Mouse (Mus musculus): ENCODE measurements around the gene Chmp6. TPM values are rescaled to one million over a fixed set of nuclear protein-coding genes. Genes with fewer than 3 reads are reported as not detected.

Gene Chmp6
- polyA plus RNA-seq, 1 experiment from 2014 or later = 99.3 TPM

- H3K9me3 ChIP-seq = no peaks in the 10 kb centered on the region
- no peak overlapping the region for H3K4me3 ChIP-seq
- no peak overlapping the region for H3K9ac ChIP-seq
- ATAC-seq (ENCODE audit: borderline replicate concordance, extremely low read depth, low FRiP score, low TSS enrichment) = no peak
- no peak overlapping the region for H3K27ac ChIP-seq
- no peaks in the 10 kb centered on the region for H3K27me3 ChIP-seq
- H3K4me1 ChIP-seq = no peaks in the 10 kb centered on the region
- H3K36me3 ChIP-seq = 0 out of 2 replicates have a peak, but pooled peaks cover 4% of the 10 kb centered on the region
- H3K4me2 ChIP-seq = no peak overlapping the region
- WGBS = 84% methylated on average over 8 of the region's 8 CpGs
These were observed 54.2 kb downstream of the Chmp6 start for GRCm38 (mm10) chr11:119967401-119967800.

GRCm38 (mm10) chr11:119967892-119968291 lies 54.7 kb downstream of the Chmp6 start:
- no peaks in the 10 kb centered on the region for H3K4me1 ChIP-seq
- H3K27me3 ChIP-seq = no peaks in the 10 kb centered on the region
- no peak overlapping the region for H3K27ac ChIP-seq
- H3K9me3 ChIP-seq = no peaks in the 10 kb centered on the region
- no peak overlapping the region for H3K9ac ChIP-seq
- 0 out of 2 replicates have a peak, but pooled peaks cover 4% of the 10 kb centered on the region for H3K36me3 ChIP-seq
- no peak overlapping the region for H3K4me3 ChIP-seq
- no peak overlapping the region for H3K4me2 ChIP-seq
- ATAC-seq (ENCODE audit: borderline replicate concordance, extremely low read depth, low FRiP score, low TSS enrichment) = no peak
- 86% methylated on average over 2 of the region's 2 CpGs for WGBS

Other genes with a start within 250 kb of the Chmp6 start
- gene Baiap2, start 29.3 kb downstream of the Chmp6 start, polyA plus RNA-seq (2015; fragmentation: Nextera tagmentation; extraction: Ambion mirVana) = 26.2 and 28.9 TPM in 2 replicates
- 2.1 and 3.3 TPM in 2 replicates for gene Aatk, start 133.7 kb downstream of the Chmp6 start, polyA plus RNA-seq (2015; fragmentation: Nextera tagmentation; extraction: Ambion mirVana)
- gene Cep131, start 173.4 kb downstream of the Chmp6 start, polyA plus RNA-seq (2015; fragmentation: Nextera tagmentation; extraction: Ambion mirVana) = 22.0 and 28.8 TPM in 2 replicates
- 12.2 and 14.2 TPM in 2 replicates for gene Tepsin, start 185.3 kb downstream of the Chmp6 start, polyA plus RNA-seq (2015; fragmentation: Nextera tagmentation; extraction: Ambion mirVana)
- gene Ndufaf8, start 185.5 kb downstream of the Chmp6 start, polyA plus RNA-seq (2015; fragmentation: Nextera tagmentation; extraction: Ambion mirVana) = 68.0 and 75.9 TPM in 2 replicates
- gene Slc38a10, start 237.9 kb downstream of the Chmp6 start, polyA plus RNA-seq (2015; fragmentation: Nextera tagmentation; extraction: Ambion mirVana) = 91.2 and 92.1 TPM in 2 replicates